Mouse (Mus musculus): Measurements from ENCODE around the gene Map7. TPM values are rescaled to one million over a fixed set of nuclear protein-coding genes. Genes with fewer than 3 reads are reported as not detected.

Map7 gene
- polyA plus RNA-seq, 1 experiment = 0.01 TPM

DNA sequence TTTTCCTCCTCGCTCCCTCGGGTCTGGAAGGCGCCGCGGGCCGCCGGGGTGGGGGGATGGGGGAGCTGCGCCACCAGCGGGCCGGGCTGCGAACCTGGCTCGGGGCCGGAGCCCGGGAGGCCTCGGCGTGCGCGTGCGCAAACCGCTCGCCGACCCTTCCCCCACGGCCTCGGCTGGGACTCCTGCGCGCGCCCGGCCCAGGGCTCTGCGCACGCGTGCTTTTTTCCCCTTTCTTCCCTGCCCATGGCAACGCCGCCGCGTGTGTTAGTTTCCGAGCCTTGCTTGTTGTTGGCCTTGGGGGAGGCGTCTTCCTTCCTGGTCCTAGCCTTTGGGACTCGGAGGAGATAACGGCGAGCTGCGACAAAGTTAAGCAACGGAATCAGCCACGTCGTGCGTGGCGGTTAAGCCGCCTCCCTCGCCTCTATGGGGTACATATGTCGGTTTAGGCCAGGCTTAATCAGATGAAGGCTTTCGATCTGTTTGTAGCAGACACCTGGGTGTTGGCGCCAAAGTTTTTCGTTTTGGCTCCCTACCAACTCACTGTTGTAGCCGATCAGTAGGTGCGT lies 164.5 kb downstream of the Map7 start:
- Histone ChIP-seq H3K79me2 (ENCODE audit: control insufficient read depth, insufficient read depth) (peaks cover 52% of the 10 kb centered on the region), H3K4me2 (ENCODE audit: low read depth) (peak overlapping the region; percentile 80), H3K36me3 (ENCODE audit: control insufficient read depth, insufficient read depth) (peaks cover 3% of the 10 kb centered on the region), H3K4me3 (peak overlapping the region; percentile 92), H3K27me3 (ENCODE audit: control insufficient read depth, insufficient read depth, insufficient read length) (no peaks in the 10 kb centered on the region), H3ac (ENCODE audit: control insufficient read depth, insufficient read length) (peak overlapping the region; percentile 69)
- peak; percentile 3 for TF ChIP-seq SRF (IDR thresholded peaks at IDR 0.05; ENCODE audit: control insufficient read depth, insufficient read length, low read depth)
- TF ChIP-seq POLR2AphosphoS2 (IDR thresholded peaks at IDR 0.05; ENCODE audit: insufficient read length, low read depth) = peak; percentile 40
- no peak for TF ChIP-seq REST (IDR thresholded peaks at IDR 0.05; ENCODE audit: insufficient read depth, insufficient read length)
- TF ChIP-seq E2F4 (IDR thresholded peaks at IDR 0.05; ENCODE audit: insufficient read depth) = no peak

DNA sequence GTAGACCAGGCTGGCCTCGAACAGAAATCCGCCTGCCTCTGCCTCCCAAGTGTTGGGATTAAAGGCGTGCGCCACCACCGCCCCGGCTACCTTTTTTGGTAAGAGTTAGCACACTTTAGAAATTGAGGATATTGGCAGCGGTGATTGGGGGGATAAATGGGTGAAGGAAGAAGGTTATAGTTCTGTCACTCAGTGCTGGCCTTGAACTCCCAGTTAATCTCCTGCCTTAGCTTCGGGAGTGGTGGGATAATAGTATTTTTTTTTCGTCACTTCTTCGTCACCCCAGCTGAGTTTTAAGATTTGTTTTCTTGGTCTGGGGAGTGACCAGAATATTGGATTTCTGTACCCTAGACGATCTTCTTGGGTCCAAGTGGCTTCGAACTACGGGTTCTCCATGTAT lies 165.2 kb downstream of the Map7 start:
- peaks cover 7% of the 10 kb centered on the region for H3K36me3 ChIP-seq (ENCODE audit: control insufficient read depth, insufficient read depth)
- H3K79me2 ChIP-seq (ENCODE audit: control insufficient read depth, insufficient read depth) = peaks cover 58% of the 10 kb centered on the region
- peak overlapping the region; percentile 80 for H3K4me2 ChIP-seq (ENCODE audit: low read depth)
- no peak for TF ChIP-seq CEBPB (IDR thresholded peaks at IDR 0.05; ENCODE audit: insufficient read depth, poor library complexity, severe bottlenecking)
- no peak for TF ChIP-seq MYOG (IDR thresholded peaks at IDR 0.05; ENCODE audit: control insufficient read depth in 1 of 3, insufficient read depth in 1 of 3, insufficient read length in 2 of 3, low read depth in 2 of 3)
- no peak for TF ChIP-seq MYOD1 (IDR thresholded peaks at IDR 0.05; ENCODE audit: control insufficient read depth in 1 of 3, insufficient read length in 2 of 3, low read depth in 2 of 3)
- no peak for TF ChIP-seq MAX (IDR thresholded peaks at IDR 0.05; ENCODE audit: low read depth)
- no peaks in the 10 kb centered on the region for H3K27me3 ChIP-seq (ENCODE audit: control insufficient read depth, insufficient read depth, insufficient read length)
- H3K4me3 ChIP-seq = peak overlapping the region; percentile 92
- H3ac ChIP-seq (ENCODE audit: control insufficient read depth, insufficient read length) = peak overlapping the region; percentile 69

DNA sequence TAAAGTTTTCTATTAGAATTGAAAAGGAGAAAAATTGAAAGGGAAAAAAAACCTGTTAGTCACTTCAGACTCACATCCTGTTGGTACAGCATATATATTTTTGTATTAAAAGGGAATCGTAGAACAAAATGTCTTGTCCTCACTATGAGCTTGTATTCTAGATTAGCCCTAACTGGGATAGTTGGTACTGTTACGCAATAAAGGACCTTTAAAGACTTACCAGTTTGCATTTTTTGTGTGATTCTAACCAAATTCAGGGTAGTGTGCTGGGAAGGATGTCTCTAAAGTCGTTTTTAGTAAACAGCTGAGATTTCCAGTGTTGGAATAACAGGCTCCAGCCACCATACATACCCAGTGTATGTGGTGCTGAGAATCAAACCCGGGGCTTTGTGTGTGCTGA lies 165.7 kb downstream of the Map7 start:
- Histone ChIP-seq H3K79me2 (ENCODE audit: control insufficient read depth, insufficient read depth) (peaks cover 63% of the 10 kb centered on the region), H3K4me2 (ENCODE audit: low read depth) (peak overlapping the region; percentile 80), H3K4me3 (peak overlapping the region; percentile 92), H3ac (ENCODE audit: control insufficient read depth, insufficient read length) (no peak overlapping the region), H3K36me3 (ENCODE audit: control insufficient read depth, insufficient read depth) (peaks cover 10% of the 10 kb centered on the region), H3K27me3 (ENCODE audit: control insufficient read depth, insufficient read depth, insufficient read length) (no peaks in the 10 kb centered on the region)
- TF ChIP-seq CEBPB (IDR thresholded peaks at IDR 0.05; ENCODE audit: insufficient read depth, poor library complexity, severe bottlenecking) = peak; percentile 46; the same call in 1 of the 2 replicates
- no peak for TF ChIP-seq POLR2AphosphoS2 (IDR thresholded peaks at IDR 0.05; ENCODE audit: insufficient read length, low read depth)
- TF ChIP-seq MYOG (IDR thresholded peaks at IDR 0.05; ENCODE audit: control insufficient read depth in 1 of 3, insufficient read depth in 1 of 3, insufficient read length in 2 of 3, low read depth in 2 of 3) = no peak
- no peak for TF ChIP-seq MYOD1 (IDR thresholded peaks at IDR 0.05; ENCODE audit: control insufficient read depth in 1 of 3, insufficient read length in 2 of 3, low read depth in 2 of 3)

DNA sequence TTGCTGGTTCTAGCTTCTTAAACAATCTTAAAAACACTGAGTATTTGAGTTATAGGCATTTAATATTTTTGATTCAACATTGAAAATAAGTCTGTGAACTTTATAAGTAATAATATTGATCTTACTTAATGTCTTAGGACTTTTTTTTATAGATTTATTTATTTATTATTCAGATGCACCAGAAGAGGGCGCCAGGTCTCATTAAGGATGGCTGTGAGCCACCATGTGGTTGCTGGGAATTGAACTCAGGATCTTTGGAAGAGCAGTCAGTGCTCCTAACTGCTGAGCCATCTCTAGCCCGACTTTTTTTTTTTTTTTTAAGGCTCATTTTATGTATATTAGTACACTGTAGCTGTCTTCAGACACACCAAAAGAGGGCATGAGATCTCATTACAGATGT lies 166.5 kb downstream of the Map7 start:
- H3K79me2 ChIP-seq (ENCODE audit: control insufficient read depth, insufficient read depth) = peaks cover 71% of the 10 kb centered on the region

DNA sequence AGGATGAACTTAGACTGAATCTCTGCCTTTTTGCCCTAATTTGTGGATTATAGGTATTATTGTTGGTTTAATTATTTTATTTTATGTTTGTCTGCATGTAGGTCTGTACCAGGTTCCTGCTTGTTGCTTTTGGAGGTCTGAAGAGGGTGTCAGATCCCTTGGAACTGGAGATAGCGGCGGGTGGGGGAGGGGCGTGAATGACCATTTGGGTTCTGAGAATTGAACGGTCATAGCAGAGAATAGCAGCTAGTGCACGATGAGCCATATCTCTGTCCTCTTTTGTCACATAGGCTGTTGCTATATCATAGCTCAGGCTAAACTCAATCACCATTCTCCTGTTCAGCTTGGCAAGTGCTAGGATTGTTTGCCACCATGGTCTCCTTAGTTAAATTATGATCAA lies 169.2 kb downstream of the Map7 start:
- no peak for TF ChIP-seq POLR2A (IDR thresholded peaks at IDR 0.05; ENCODE audit: insufficient read length, low read depth)
- TF ChIP-seq USF1 (IDR thresholded peaks at IDR 0.05; ENCODE audit: low read depth) = no peak
- no peak for TF ChIP-seq MYOG (IDR thresholded peaks at IDR 0.05; ENCODE audit: control insufficient read depth in 1 of 3, insufficient read depth in 1 of 3, insufficient read length in 2 of 3, low read depth in 2 of 3)
- TF ChIP-seq TCF12 (IDR thresholded peaks at IDR 0.05; ENCODE audit: insufficient read depth, poor library complexity, severe bottlenecking) = no peak
- no peak overlapping the region for H3K4me3 ChIP-seq
- no peak overlapping the region for H3K4me2 ChIP-seq (ENCODE audit: low read depth)
- H3K27me3 ChIP-seq (ENCODE audit: control insufficient read depth, insufficient read depth, insufficient read length) = no peaks in the 10 kb centered on the region
- peaks cover 96% of the 10 kb centered on the region for H3K79me2 ChIP-seq (ENCODE audit: control insufficient read depth, insufficient read depth)
- H3K36me3 ChIP-seq (ENCODE audit: control insufficient read depth, insufficient read depth) = peaks cover 31% of the 10 kb centered on the region
- no peak overlapping the region for H3ac ChIP-seq (ENCODE audit: control insufficient read depth, insufficient read length)

More for the DNA sequence above, 166.5 kb downstream of the Map7 start:
- Histone ChIP-seq H3ac (ENCODE audit: control insufficient read depth, insufficient read length) (no peak overlapping the region), H3K4me2 (ENCODE audit: low read depth) (no peak overlapping the region), H3K27me3 (ENCODE audit: control insufficient read depth, insufficient read depth, insufficient read length) (no peaks in the 10 kb centered on the region), H3K36me3 (ENCODE audit: control insufficient read depth, insufficient read depth) (peaks cover 17% of the 10 kb centered on the region), H3K4me3 (no peak overlapping the region)
- TF ChIP-seq USF1 (IDR thresholded peaks at IDR 0.05; ENCODE audit: low read depth) (no peak), MYOG (IDR thresholded peaks at IDR 0.05; ENCODE audit: control insufficient read depth in 1 of 3, insufficient read depth in 1 of 3, insufficient read length in 2 of 3, low read depth in 2 of 3) (no peak), SRF (IDR thresholded peaks at IDR 0.05; ENCODE audit: control insufficient read depth, insufficient read length, low read depth) (no peak), CEBPB (IDR thresholded peaks at IDR 0.05; ENCODE audit: insufficient read depth, poor library complexity, severe bottlenecking) (no peak), MAX (IDR thresholded peaks at IDR 0.05; ENCODE audit: low read depth) (no peak), REST (IDR thresholded peaks at IDR 0.05; ENCODE audit: insufficient read depth, insufficient read length) (no peak), TCF12 (IDR thresholded peaks at IDR 0.05; ENCODE audit: insufficient read depth, poor library complexity, severe bottlenecking) (no peak), MYOD1 (IDR thresholded peaks at IDR 0.05; ENCODE audit: control insufficient read depth in 1 of 3, insufficient read length in 2 of 3, low read depth in 2 of 3) (no peak), E2F4 (IDR thresholded peaks at IDR 0.05; ENCODE audit: insufficient read depth) (no peak)

DNA sequence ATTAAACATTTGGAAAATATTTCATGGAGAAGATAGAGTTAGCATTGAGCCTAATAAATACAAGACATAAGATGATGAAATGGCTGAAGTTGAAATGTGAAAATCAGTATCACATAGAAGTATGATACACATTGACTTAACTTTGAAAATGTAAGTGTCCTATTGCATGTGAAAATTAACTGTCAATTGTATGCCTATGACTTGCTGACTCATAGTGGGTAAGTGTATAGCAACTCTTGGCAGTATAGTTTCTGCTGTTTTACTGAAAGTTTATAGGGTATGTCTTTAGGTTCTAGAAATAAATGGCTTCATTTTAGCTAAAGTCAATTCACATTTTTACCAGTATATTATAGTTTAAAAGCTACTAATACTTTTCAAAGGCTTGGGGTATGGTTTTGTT lies 178.0 kb downstream of the Map7 start:
- no peak overlapping the region for H3ac ChIP-seq (ENCODE audit: control insufficient read depth, insufficient read length)
- peaks cover 48% of the 10 kb centered on the region for H3K79me2 ChIP-seq (ENCODE audit: control insufficient read depth, insufficient read depth)
- no peak overlapping the region for H3K4me2 ChIP-seq (ENCODE audit: low read depth)
- TF ChIP-seq MYOG (IDR thresholded peaks at IDR 0.05; ENCODE audit: control insufficient read depth in 1 of 3, insufficient read depth in 1 of 3, insufficient read length in 2 of 3, low read depth in 2 of 3) (no peak), MYOD1 (IDR thresholded peaks at IDR 0.05; ENCODE audit: control insufficient read depth in 1 of 3, insufficient read length in 2 of 3, low read depth in 2 of 3) (no peak), TCF3 (IDR thresholded peaks at IDR 0.05; ENCODE audit: insufficient read length, low read depth) (no peak), E2F4 (IDR thresholded peaks at IDR 0.05; ENCODE audit: insufficient read depth) (no peak), POLR2AphosphoS2 (IDR thresholded peaks at IDR 0.05; ENCODE audit: insufficient read length, low read depth) (no peak), SRF (IDR thresholded peaks at IDR 0.05; ENCODE audit: control insufficient read depth, insufficient read length, low read depth) (no peak), CEBPB (IDR thresholded peaks at IDR 0.05; ENCODE audit: insufficient read depth, poor library complexity, severe bottlenecking) (no peak), USF1 (IDR thresholded peaks at IDR 0.05; ENCODE audit: low read depth) (no peak), POLR2A (IDR thresholded peaks at IDR 0.05; ENCODE audit: insufficient read length, low read depth) (no peak), REST (IDR thresholded peaks at IDR 0.05; ENCODE audit: insufficient read depth, insufficient read length) (no peak), MAX (IDR thresholded peaks at IDR 0.05; ENCODE audit: low read depth) (no peak), TCF12 (IDR thresholded peaks at IDR 0.05; ENCODE audit: insufficient read depth, poor library complexity, severe bottlenecking) (no peak)
- H3K4me3 ChIP-seq = no peak overlapping the region
- no peaks in the 10 kb centered on the region for H3K27me3 ChIP-seq (ENCODE audit: control insufficient read depth, insufficient read depth, insufficient read length)
- H3K36me3 ChIP-seq (ENCODE audit: control insufficient read depth, insufficient read depth) = peaks cover 92% of the 10 kb centered on the region
